ENCODE assay signal across 8 mouse cellular contexts in the genomic region with DNA sequence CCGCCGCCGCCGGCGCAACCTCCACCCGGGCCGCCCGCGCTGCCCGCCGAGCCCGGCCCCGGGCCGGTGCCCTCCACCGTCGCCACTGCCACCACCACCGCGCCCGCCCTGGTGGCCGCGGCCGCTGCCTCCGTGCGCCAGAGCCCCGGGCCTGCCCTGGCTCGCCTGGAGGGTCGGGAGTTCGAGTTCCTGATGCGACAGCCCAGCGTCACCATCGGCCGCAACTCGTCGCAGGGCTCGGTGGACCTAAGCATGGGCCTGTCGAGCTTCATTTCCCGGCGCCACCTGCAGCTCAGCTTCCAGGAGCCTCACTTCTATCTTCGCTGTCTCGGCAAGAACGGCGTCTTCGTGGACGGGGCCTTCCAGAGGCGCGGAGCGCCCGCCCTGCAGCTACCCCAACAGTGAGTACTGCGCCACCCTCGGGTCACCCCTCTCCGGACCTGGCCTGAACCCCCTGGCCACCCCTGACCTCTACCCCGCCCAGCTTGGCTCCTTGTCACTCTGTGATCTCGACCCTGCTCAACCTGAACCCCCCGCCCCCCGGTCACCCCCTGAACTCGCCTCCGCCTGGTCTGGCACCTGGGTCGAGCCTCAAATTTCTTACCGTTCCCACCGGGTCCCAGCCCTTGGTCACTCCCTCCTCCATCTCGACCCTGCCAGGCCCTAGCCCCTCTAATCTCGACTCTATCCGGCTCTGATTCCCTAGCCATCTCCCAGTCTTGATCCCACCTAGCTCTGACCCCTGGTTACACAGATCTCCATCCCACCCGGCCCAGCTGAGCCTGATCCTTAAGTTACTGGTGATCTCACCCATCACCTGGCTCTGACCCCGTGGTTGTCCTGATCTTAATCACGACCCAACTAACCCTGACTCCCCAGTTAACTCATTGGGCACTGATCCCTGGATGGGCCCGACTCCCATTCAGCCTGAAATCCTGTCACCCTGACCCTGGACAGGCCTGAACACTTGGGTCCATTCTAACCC. TPM values are rescaled to one million over a fixed set of nuclear protein-coding genes. Genes with fewer than 3 reads are reported as not detected.
A peak's percentile ranks its signal among the peaks of the same experiment; 100 is the strongest.
DNase-seq lines count a peak whose midpoint lies in the region; ATAC-seq lines count a peak whose summit lies in the region.

No protein-coding gene starts in this region.

- peaks cover 18 to 37% of the 10 kb centered on the region in 2 experiments for H3K4me1 ChIP-seq in heart, embryonic 14.5 days (ENCODE audit: control insufficient read depth in 2 of 2, insufficient read depth in 2 of 2, low read length in 2 of 2)
- H3K4me1 ChIP-seq in liver, embryonic 11.5 days (replicated peaks; ENCODE audit: control insufficient read depth, insufficient read depth, low read length), result peaks cover 47% of the 10 kb centered on the region

- WGBS in heart, embryonic 14.5 days, result 2% methylated on average over 65 of the region's 67 CpGs
- WGBS in liver, embryonic 11.5 days, result under 1% methylated on average over 66 of the region's 67 CpGs

- peak overlapping the region; percentile 71 for H3K4me2 ChIP-seq in heart, embryonic 14.5 days (ENCODE audit: low read length)
- H3K4me2 ChIP-seq in liver, embryonic 11.5 days, result peak overlapping the region; percentile 96

- H3K27ac ChIP-seq in heart, embryonic 14.5 days (replicated peaks in 1 of 2; ENCODE audit: control insufficient read depth in 1 of 2, insufficient read depth in 1 of 2, low read depth in 2 of 2, low read length in 2 of 2), result peak overlapping the region; percentile 52 to 86; a peak in 3 of 4 replicates
- H3K27ac ChIP-seq in liver, embryonic 11.5 days (ENCODE audit: low read depth, low read length), result peak overlapping the region; percentile 77

- no peaks in the 10 kb centered on the region for H3K9me3 ChIP-seq in heart, embryonic 14.5 days (ENCODE audit: control insufficient read depth, low read length)
- no peaks in the 10 kb centered on the region for H3K9me3 ChIP-seq in liver, embryonic 11.5 days (ENCODE audit: control insufficient read depth, low read length)

- peak overlapping the region; percentile 94 for H3K9ac ChIP-seq in heart, embryonic 14.5 days (ENCODE audit: low read length)
- H3K9ac ChIP-seq in liver, embryonic 11.5 days (ENCODE audit: low read depth, low read length), result peak overlapping the region; percentile 86

- no peak for DNase-seq in frontal cortex, postnatal 10 days (ENCODE audit: low spot score in 2 of 2)
- DNase-seq in cerebellum, postnatal 14 days, result peak; percentile 62 to 64
- DNase-seq in liver, embryonic 11.5 days (ENCODE audit: low spot score), result no peak
- peak; percentile 78 for DNase-seq in neural tube, embryonic 10.5 days (ENCODE audit: extremely low spot score, low spot score)

- H3K27me3 ChIP-seq in heart, embryonic 14.5 days (ENCODE audit: control insufficient read depth, insufficient read depth, low read length), result no peaks in the 10 kb centered on the region
- H3K27me3 ChIP-seq in liver, embryonic 11.5 days (replicated peaks; ENCODE audit: control insufficient read depth, insufficient read depth, low read length), result no peaks in the 10 kb centered on the region

- peaks cover 11% of the 10 kb centered on the region; the same call in 1 of the 2 replicates for H3K36me3 ChIP-seq in heart, embryonic 14.5 days (ENCODE audit: control insufficient read depth, insufficient read depth, low read length)
- no peaks in the 10 kb centered on the region; the same call in 1 of the 2 replicates for H3K36me3 ChIP-seq in liver, embryonic 11.5 days (ENCODE audit: control insufficient read depth, insufficient read depth, low read length)

- ATAC-seq in frontal cortex, adult (ENCODE audit: low TSS enrichment), result peak; percentile 21; the same call in 1 of the 2 replicates
- ATAC-seq in CD4-positive, CD25-positive, alpha-beta regulatory T cell, adult 4 months, result peak; percentile 56
- peak; percentile 37; the same call in 1 of the 2 replicates for ATAC-seq in heart, embryonic 14.5 days (ENCODE audit: insufficient number of reproducible peaks, insufficient read depth, low FRiP score, low read depth)
- peak; percentile 61 for ATAC-seq in liver, embryonic 11.5 days (replicated peaks; ENCODE audit: low FRiP score)
- ATAC-seq in monocyte, adult 5-6 weeks (replicated peaks; ENCODE audit: insufficient number of reproducible peaks, low FRiP score, low TSS enrichment, poor library complexity, severe bottlenecking), result no peak

- H3K4me3 ChIP-seq in heart, embryonic 14.5 days (ENCODE audit: control insufficient read depth in 1 of 2, insufficient read depth in 1 of 2, low read depth in 1 of 2, low read length in 2 of 2), result peak overlapping the region; percentile 88 to 91
- H3K4me3 ChIP-seq in liver, embryonic 11.5 days (ENCODE audit: low read depth, low read length), result peak overlapping the region; percentile 88

RNA-seq across cellular contexts. Expression of a gene that starts 0.6 kb away (rescaled TPM):
- polyA plus RNA-seq in CD4-positive, CD25-positive, alpha-beta regulatory T cell, adult 4 months (2017; shearing (Covaris generic)), result 10 to 100 TPM in 1 of 2 experiments, 1 to 10 TPM in 1; 8.2 to 13.2 TPM
- polyA plus RNA-seq in heart, embryonic 14.5 days (2014; fragmentation: Nextera tagmentation; extraction: Ambion mirVana), result 3.9 and 5.3 TPM in 2 replicates
- 3.1 and 4.0 TPM in 2 replicates for polyA plus RNA-seq in liver, embryonic 11.5 days (2014; fragmentation: Nextera tagmentation; extraction: Ambion mirVana)
- total RNA-seq in monocyte, adult 5-6 weeks (2017), result 17.6 to 31.2 TPM (median 21.7 TPM) in 3 replicates

Comparison
In these comparisons a context has a peak if more than half of its experiments do, and no peak if none do; other contexts are left out.
1. DNase-seq: peak in cerebellum, postnatal 14 days (2 of 2) and neural tube, embryonic 10.5 days (single experiment); none in frontal cortex, postnatal 10 days (0 of 2) and liver, embryonic 11.5 days (single experiment).